Mouse (Mus musculus): ENCODE measurements at regions not wholly inside any gene's neighbourhood (a gene's known extent, or its start where the extent isn't known, plus 50 kb on each side); places are given as distances from the start of the nearest gene placed in this dataset.

DNA sequence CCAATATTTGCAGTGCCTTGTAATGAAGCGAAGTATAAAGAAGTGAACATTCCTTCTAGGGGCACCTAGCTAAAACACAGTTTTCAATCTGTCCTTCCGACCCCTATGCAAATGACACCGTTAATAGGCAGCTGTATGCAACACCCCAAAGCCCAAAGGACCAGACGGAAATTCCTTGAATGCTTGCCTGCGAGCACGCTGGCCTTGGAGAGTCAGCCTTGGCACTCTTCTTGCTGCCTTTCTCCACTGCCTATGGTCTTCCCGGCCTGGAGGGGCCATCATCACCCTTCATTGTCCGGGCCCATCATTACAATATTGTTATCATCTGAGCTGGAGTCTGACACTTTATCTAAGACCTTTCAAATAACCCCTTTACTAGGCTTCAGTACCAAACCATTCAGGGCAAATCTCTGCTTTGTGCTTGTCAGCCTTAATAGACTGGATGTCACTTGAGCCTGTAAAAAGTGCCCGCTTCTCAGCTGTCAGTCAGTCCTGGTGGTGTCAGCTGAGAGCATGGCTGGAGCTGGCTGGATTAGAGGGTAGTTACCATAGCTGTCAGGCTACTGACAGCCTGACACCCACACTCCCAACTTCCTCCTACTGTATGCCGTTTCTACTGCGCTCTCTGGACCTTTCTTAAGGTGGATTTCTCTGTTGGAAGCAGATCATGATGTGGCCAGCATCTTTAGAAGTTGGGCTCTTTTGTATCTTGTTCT lies 290.6 kb upstream of the Atp5g3 start:
- no peak for TF ChIP-seq POLR2A (IDR thresholded peaks at IDR 0.05; ENCODE audit: borderline replicate concordance, extremely low read depth, low read depth, low read length)
- no peak for TF ChIP-seq CTCF (IDR thresholded peaks at IDR 0.05; ENCODE audit: insufficient read depth, low read length)

Data from lung, adult 2 months (tissue).